Mouse (Mus musculus) spleen, adult 2 months (tissue): ENCODE results near the gene Gm42715.

Experiments used
- CTCF ChIP-seq: fragments of 200-500 bp; IDR thresholded peaks from 2 replicates; pipeline ENCODE4 v1.5.1; 2011; ENCODE audit warnings: mild to moderate bottlenecking, inconsistent platforms; ENCODE audit not compliant: insufficient read depth, insufficient read length, insufficient replicate concordance; ENCODE audit errors: extremely low read depth
- POLR2A ChIP-seq: fragments of 200-500 bp; IDR thresholded peaks from 2 replicates; pipeline ENCODE4 v1.6.1; 2011; ENCODE audit warnings: low read depth, low read length, inconsistent platforms

DNA sequence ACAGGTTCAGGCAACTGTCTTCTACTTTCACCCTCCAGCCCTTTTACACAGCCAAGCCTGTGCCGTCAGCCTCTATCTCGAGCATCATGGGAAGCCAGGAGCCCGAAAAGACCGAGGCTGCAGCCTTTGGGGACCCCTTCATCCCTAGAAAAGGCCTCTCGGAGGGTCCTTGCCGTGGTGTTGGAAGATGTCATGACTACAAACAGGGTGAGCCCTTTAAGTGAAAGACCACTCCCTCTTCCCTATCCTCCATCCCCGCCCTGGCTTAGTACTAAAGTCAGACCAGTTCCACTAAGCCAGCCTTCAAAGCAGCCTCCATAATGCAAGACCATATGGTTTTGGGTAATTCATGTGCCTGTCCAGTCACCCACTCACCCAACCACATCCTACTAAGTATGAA is 47.3 kb upstream of the Gm42715 start:
- TF ChIP-seq POLR2A (no peak), CTCF (no peak)
